Mouse (Mus musculus): ENCODE measurements around the gene Cx3cr1.

The Cx3cr1 gene

DNA sequence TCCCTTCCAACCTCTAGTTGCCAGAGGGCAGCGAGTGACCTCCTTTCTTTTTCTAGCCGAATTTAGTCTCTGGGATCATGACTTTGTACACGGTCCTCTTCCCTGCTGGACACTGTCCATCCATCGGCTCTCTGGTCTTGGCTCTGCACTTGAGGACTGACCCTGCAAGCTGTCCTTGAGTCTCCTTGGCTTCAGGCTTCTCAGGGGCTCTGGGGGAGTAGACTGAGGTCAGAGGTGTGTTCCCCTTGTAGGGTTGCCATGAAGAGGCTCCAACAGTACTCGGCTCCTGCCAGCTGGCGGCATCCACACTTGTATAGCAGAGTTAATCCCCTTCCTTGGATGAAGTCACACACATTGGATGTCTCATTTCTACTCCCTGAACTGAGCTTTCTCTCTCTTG is 70.0 kb downstream of the Cx3cr1 start:
- DNase-seq (ENCODE audit: low spot score in 2 of 2), result no peak

DNA sequence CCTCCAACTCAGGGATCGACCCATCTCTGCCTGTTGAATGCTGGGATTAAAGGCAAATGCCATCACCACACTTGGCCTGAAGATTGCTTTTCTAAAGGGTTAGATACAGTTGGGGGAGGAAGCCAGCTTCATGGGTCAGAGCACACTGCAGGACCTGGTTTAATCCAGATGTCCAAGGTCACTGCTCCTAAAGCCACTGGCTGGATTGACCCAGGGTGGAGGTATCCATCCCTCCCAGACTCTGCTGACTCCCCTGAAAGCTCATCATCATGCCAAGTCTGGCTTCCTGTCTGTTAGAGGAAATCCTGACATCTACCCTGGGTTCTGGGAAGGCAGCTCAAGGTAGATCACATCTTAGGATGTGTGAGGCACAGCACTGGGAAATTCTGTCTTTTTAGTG is 70.9 kb downstream of the Cx3cr1 start:
- DNase-seq (ENCODE audit: low spot score in 2 of 2), result no peak

DNA sequence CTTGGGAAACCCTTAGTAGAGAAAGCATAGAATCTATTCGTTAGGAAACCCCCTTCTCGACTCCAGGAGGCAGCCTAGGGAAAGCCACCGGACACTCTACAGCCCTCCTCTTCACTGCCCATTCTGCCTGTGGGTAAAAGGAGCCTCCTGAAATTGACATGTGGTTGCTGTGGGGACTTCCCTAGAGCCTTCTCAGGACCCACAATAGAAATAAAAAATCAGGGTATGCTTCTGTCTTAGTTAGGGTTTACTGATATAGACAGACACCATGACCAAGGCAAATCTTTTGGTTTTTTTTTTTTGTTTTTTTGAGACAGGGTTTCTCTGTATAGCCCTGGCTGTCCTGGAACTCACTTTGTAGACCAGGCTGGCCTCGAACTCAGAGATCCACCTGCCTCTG is 73.6 kb downstream of the Cx3cr1 start:
- no peak for DNase-seq (ENCODE audit: low spot score in 2 of 2)

DNA sequence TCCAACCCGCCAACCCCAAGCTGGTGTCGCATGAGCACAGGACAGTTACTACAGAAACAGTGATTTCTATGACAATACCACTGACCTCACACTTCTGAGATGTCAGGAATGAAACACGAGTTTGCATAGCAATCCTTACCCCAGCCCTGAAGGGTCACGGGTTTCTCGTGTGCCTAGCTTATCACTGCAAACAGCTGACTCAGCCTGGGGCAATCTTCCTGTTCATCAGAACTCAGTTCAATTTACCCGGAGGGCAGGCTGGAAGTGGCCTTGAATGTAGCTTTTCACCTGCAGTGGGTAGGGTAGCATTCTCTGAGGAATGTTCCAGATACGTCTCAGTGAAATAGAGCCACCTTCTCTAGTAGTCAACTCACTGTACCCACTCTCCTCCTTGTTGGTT is 75.5 kb downstream of the Cx3cr1 start:
- DNase-seq (ENCODE audit: low spot score in 2 of 2), result no peak

DNA sequence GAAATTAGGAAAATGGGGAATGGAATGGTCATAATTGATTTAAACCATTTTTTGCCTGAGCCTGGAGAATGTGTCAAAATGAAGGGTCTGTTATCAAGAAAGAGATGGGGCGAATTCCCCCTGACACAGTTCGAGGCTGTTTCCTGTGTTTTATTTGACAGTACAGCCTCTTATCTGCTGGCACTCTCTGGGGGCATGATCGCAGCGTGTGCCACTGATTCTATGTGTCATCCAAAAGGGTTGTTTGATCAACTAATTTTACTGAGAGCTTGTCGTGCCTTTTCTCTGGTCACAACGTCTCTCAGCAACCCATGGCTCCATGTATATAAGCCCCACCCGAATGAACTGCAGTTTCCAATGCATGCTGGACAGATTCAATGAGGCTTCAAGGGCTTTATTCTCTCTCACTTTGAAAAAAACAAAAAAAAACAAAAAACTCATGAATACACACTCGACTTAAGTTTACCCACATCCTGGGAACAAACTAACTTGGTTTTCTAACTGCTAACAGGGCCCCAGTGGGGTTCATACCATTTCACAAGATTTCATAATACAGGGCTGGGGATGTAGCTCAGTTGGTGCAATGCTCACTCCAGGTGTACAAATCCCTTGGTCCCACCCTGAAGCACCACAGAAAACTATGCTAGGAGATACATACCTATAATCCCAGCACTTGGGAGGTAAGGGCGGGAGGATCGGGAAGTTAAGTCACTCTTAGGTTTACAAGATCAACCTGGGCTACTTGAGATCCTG is 76.4 kb downstream of the Cx3cr1 start:
- no peak for DNase-seq (ENCODE audit: low spot score in 2 of 2)

DNA sequence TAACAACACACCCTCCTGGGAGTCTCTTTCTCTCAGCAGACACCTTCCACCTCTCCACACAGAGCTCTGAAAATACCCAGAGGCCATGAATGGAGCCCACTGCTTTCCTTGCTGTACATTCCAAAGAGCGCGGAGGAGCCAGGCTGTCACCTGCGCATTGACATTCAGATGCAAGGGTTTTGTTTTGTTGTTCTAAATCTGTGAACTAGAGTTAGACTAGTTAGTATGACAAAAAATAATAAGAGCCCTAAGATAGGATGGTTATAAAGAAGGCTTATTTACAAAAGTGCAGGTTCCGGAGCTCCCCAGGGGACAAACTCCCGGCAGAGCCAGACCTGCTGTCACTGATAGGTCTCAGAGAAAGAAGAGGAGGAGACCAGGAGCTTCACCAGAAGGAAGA is 78.4 kb downstream of the Cx3cr1 start:
- no peak for DNase-seq (ENCODE audit: low spot score in 2 of 2)

DNA sequence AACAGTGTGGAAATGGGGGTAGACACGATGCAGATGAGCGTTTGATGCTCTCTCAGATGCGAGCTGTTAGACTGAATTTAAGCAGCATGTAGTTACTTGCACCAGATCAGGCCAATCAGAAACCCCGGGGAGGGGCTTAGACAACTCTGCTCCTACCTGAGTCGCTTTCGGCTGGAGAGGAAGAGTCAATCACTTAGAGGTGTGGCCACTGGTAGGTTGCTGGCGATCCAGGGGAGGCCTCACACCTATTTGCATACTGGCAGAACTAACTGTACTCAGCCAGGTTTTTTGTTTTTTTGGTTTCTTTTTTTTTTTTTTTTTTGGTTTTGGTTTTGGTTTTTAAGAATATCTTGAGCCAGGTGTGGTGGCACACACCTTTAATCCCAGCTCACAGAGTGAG is 81.4 kb downstream of the Cx3cr1 start:
- DNase-seq (ENCODE audit: low spot score in 2 of 2), result no peak

DNA sequence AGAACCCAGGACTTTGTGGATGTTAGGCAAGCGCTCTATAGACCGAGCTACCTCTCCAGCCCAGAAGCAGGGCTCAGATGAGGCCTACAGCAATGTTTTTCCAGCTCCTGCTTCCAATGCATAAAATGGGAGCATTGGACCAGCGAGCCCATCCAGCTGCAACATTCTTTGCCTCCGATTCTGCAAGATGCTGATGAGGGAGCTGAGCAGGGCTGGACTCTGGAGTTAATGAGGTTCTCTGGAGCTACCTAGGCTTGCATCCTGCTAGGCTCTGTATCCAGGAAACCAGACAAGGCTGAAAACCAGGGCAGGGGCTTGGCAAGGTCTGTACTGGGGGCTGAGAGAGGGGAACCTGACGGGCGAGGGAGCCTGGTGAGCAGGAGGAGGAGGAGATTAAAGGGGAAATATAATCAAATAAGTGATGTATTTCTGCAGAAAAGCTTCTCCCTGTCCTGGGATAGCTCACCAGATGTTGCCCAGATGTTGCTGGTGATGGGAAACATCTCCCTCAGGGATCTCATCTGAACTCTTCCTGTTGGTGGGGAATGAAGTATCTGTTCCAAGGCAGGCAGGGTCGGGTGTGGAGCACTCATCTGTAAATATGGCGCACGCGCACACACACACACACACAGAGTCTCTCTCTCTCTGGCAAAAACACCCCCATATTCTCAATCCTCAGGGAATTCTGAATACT is 83.7 kb downstream of the Cx3cr1 start:
- no peak for DNase-seq (ENCODE audit: low spot score in 2 of 2)

DNA sequence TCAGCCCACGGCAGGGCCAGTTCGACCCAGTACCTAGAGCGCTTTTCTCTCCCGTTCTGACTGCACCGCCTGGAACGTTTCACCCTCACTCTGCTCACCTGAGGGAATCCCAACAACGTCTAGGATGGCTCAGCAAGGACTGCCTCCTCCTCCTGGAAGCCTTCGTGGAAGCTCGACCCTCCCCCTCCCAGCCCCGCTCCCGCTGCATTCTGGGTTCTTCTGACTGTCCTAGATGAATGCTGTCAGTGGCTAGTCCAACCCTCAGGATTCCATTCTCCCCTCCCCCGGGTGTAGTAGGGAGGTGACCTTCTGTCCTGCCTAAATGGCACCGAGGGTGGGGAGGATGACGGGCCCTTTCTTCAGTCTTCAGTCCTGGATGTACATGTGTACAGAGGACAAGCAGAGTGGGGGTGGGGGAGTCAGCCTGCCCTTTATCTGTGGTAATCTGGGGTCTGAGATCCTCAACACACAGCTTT is 85.1 kb downstream of the Cx3cr1 start, which contains the start of gene Csrnp1:
TSS of gene Csrnp1 (minus strand) at position 123 of the 476 bp plus-strand sequence.
- no peak for DNase-seq (ENCODE audit: low spot score in 2 of 2)

DNA sequence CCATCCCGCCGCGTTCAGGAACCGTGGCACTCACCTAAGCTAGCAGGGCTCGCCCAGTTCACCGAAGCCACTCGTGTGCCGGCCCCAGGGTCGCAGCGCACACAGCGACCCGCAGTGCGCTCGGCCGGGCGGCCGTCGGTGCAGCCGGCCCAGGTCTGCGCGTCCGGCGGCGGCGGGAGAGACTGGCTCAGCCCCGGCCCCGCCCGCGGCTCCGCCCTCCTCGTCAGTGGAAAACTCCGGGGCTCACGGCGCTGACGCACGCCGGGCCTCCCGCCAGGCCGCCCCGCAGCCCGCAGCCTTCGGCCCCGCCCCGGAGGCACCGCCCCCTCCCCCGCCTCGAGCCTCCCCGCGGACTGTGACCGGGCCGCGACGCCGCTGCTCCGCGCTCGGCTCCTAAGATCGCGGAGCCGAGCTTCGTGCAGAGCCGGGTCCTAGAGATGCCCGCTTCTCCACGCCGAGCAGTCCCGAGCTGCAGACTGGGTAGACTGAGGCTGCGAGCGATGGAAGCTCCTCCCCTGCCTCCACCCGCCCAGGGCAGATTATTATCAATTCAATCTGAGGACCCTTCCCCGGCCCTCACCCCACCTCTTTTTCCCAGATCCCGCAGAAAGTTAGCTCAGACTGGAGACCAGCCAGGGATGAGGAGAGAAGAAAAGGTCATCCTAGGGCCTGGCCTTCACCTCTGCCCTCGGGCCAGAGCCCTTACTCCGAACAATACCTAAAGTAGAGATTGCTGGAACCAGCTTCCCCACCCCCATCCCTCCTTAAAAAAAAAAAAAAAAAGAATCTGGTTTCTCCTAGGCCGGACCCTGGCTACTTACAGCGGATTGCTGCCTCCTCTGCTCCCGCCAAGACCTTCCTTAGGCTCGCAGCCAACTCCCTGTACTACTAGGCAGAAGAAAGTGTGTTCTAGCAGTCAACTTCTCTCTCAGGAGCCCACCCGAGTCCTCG is 85.8 kb downstream of the Cx3cr1 start:
- DNase-seq (ENCODE audit: low spot score in 2 of 2), result peak; percentile 82 to 90

DNA sequence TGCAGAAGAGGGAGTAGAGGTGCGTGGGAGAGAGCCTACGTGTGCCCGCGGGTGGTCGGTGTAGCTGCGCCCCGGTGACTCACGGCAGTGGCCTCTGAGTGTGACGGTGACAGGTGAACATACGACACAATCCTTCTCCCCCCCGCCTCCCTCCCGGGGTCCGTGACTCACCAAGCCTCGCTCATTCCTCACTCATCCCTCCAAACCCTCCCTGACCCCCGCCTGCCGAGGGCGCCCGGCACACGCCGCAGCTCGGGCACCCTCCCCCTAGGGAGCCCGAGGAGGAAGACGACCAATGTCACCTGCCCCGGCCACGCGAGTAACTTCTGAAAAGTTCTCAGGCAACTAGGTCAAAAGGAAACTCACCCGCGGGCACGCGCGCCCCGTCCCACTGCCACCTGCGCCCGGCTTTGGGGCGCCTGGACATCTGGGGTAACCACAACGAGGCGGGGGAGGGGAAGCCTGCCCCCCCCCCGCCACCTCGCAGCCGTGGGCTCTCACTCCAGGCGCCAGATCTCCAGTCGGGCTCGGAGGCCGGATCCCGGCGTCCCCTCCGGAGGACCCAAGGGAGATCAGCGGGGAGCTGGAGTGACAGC is 86.6 kb downstream of the Cx3cr1 start:
- peak; percentile 66 to 71 for DNase-seq (ENCODE audit: low spot score in 2 of 2)

DNA sequence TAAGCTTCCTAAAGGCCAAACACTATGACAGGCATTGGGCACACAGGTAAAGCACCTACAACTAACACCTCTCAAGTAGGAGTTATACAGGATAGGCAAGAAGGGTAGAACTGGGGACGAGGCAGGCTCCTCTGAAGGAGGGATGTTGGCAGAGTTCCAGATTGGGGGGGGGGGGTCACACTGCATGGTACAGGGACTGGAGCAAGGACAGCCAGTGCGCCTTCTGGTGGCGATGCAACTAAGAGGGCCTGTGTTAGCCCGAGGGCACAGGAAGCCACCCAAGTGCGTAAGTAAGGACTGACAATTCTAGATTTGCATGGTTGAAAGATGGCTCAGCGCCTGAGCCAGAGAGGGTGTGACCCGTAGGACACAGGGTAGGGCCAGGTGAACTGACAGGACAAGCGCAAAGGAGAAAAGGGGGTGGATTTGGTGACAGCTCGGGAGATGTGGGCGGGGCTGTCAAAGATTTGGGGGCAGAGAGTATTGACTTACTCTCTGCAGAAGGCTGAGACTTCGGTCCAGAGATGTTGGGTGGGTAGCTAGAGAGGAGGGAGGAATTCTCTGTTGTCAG is 87.4 kb downstream of the Cx3cr1 start:
- DNase-seq (ENCODE audit: low spot score in 2 of 2), result peak; percentile 47 to 55

DNA sequence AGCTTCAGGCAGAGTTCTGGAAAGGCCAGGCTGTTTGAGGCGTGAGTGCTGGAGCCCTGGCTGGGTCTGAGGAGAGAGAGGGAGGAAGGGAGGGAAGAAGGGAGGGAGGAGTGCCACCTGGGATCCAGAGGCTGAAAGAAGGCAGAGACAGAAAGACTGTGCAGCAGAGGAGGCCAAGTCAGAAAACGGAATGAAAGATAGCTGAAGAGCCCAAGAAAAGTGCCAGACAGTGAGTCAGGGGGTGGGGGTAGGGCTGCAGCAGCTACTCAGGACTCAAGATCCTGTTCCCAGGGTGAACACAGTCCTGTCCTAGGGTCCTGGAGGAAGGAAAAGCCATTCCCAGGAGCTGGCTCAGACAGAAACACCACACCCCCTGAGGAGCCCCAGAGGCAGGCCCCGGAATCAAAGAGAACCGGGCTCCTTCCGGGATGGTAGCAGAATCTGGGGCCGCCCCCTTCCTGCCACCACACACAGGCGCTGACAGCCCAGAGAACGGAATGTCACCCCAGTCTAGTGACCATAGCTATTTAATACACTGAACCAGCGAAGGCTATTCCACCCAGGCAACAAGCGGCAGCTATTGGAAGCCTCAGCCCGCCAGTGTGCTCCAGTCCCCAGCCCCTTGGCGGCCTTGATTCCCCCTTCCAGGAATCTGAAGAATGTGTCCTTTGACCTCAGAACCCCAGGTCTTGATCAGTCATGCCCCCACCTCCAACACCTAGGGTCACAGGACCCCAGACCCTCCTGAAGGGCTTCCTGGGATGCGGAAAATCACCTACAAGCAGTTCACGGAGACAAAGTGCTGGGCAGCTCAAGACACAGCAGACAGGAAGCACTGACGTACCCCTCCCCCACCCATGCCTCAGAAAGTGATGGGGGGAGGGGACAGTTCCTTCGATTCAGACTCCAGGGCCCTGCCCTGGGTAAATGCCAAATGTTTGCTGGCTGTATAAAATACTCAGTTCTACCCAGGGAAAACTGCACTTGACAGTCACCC is 88.2 kb downstream of the Cx3cr1 start:
- DNase-seq (ENCODE audit: low spot score in 2 of 2), result peak; percentile 54 to 59

DNA sequence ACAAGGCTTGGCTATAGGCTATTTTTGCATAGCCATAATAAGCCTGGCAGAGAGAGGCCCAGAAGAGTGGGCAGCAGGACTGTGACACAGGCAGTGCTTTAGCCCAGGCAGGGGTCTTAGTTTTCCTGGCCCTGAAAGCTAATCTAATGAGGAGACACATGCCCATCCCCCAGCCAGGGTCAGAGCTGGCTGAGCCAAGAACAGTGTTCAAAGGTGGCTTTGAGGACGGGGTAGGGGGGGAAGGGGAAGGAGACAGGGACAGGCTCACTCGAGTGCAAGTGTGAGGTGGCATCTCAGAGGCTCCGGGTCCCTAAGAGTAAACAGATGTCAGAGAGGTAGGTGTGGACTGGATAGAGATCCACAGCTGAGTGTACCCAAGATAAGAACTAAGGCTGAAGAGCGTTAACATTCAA is 88.9 kb downstream of the Cx3cr1 start:
- DNase-seq (ENCODE audit: low spot score in 2 of 2), result no peak

DNA sequence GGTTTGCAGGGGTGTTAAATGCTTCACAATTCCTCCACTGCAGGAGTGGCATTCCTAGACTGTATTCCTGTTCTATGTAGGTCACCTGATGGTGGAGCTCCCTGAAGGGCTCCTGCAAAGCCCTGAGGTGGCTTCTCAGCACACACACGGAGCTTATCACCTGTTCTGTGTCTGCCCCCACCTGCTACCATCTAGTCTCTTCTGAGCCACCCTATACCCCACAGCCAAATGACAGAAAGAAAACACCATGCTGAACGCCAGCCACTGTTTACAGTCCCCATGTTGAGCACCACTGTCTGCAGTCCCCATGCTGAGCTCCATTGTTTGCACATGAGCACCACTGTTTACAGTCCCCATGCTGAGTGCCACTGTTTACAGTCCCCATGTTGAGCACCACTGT is 89.9 kb downstream of the Cx3cr1 start:
- no peak for DNase-seq (ENCODE audit: low spot score in 2 of 2)

DNA sequence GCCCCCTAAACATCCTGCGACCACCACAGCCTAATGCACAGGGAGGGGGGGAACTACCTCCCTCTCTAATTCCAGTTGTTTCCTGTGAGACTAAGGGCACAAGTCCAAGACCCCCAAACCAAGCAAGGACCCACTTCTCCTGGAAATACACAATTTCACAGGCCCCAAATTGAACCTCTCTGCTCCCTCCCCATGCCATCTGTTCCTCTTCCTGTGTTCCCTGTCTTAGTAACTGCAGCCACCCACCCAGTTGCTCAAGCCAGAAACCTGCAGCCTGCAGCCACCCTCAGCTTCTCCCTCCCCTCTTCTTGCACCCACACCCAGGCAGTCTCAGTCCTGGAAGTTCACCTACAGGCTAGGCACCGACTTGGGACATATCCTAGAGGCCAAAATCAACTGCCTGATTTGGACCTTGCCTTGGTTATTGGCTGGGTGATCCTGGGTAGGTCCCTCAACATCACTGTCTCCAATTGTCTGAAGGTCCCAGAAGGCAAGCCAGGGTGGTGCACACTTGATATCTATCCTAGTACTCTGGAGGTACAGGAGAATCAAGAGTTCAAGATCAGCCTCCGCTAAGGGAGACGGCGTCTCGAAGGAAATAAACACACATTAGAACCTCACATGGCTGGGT is 90.8 kb downstream of the Cx3cr1 start:
- no peak for DNase-seq (ENCODE audit: low spot score in 2 of 2)

DNA sequence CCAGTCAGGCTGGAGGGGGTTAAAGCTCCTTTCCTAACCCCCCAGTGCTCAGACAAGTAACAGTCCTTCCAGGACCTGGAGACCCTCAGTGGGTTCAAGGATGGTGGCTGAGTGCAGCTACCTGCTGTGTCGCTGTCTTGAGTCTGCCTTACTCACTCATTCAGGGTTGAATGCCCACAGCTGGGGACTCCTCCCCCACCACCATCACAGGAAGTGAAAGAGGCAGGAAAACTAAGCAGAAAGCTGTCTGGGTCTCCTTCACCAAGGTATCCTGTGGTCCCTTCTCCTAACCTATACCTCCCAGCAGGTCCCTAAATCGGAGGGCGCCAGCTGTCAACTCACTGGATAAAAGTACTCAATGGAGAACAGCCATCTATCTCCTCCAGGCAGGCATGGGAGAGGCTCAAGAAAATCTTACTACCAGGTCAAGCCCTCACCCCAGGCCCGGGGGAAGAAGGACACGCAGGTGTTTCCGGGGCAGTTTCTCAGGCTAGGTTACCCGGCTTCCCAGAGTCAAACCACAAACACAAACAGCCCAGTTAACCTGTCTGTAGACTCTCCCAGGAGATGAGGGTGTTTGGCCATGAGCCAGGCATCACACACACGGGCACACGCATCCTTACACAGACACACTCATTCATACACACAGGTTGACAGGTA is 91.4 kb downstream of the Cx3cr1 start:
- DNase-seq (ENCODE audit: low spot score in 2 of 2), result no peak

DNA sequence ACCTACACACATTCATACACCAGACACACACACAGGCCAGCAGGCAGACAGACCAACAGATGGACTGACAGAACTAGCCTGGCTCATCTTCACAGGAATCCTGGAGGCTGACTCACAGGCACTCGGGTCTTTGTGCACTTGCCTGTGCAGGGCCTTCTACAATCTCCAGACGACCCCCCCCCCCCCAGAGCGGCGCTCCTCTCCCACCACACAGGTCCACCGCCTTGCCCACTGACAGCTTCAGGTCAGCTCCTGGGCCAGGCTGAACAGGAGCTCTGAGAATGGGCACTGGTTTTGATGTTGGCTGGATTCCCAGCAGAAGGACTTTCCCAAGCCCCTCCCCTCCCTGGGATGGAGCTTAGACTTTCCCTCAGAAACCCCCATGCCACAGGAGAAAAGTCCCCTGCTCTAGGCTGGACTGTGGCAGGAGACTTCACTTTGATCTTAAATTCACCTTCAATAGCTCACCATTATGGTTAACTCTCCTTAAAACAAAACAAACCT is 92.1 kb downstream of the Cx3cr1 start:
- DNase-seq (ENCODE audit: low spot score in 2 of 2), result no peak
